Mouse (Mus musculus): ENCODE results near the gene Rmnd1.

Gene Rmnd1

GRCm38 (mm10) chr10:4354371-4355260, 77.6 kb downstream of the Rmnd1 start:
- DNase-seq (ENCODE audit: low read depth): no peak

Measured in c-Kit-positive CD71-negative TER-119-negative erythroid progenitor cells, embryonic 14.5 days (primary cell).